Mouse (Mus musculus): ENCODE measurements around the gene Adamts4. TPM values are rescaled to one million over a fixed set of nuclear protein-coding genes. Genes with fewer than 3 reads are reported as not detected.

Adamts4 gene
- total RNA-seq (2023), result not detected

DNA sequence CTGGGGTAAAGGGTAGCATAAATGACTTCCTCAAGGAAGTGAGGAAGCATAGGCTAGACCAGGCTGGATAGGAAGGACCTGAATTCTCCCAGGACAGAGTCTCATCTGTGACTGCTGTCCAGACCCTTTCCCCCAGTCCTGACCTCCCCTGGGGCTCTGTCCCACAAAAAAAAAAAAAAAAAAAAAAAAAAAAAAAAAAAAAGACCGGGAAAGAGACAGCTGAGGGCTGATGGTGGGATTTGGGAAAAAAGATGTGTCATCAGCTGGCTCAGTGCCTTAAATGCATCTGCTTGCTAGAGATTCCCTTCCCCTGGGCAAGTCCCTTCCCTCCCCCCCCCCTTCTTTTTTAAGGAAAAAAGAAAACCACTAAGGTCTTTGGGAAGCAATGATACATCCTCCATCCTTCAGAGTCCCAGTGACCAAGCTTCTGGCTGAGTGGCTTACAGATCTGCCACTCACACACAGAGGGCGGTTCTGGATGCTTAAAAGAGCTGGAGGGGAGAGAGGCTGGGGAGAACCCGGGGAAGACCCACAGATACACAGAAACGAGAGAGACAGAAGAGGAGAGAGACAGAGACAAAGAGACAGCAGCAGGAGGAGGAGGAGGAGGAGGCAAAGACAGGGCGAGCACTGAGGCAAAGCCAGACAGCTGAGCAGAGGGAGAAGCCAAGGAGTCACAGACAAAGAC lies at the start of gene Adamts4:
Gene Adamts4 (plus strand): TSS at position 509 of the 688 bp plus-strand sequence.

DNA sequence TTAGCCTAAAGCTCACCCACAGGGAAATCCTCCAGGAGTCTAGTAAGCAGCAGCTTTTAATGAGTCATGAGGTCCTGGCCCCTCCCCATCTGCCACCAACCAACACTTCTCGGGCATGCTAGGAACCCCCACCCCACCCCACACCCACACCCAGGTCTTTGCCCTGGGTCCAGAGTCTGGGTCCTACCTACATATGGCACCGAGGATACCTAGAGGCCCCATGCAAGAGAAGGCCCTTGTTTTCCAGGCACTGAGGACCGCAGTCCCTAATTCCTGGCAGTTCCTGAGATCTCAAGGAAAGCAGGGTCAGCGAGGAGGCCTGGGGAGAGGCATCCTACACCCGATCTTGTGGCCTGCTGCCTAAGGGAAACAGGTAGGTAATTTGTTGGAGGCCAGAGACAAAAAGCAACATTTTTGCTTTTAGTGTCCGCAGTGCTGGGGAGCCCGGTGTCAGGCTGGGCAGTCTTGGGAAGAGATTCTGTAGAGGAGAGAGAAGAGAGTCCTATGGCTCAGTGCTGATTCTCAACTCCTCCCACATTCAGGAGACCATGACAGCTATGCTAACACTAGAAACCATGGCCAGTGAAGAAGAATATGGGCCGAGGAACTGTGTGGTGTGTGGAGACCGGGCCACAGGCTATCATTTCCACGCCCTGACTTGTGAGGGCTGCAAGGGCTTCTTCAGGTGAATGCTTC lies 36.3 kb upstream of the Adamts4 start, which contains the start of gene Nr1i3:
Gene Nr1i3 (plus strand): TSS at position 170 of the 696 bp plus-strand sequence.

GRCm38 (mm10) chr1:171222238-171223155 lies 27.7 kb upstream of the Adamts4 start, which contains the start of gene Tomm40l:
Tomm40l (minus strand) TSS chr1:171222514.

GRCm38 (mm10) chr1:171224857-171225256 lies 25.4 kb upstream of the Adamts4 start, which contains the start of gene Apoa2:
Apoa2 (plus strand) TSS chr1:171225054.

GRCm38 (mm10) chr1:171234126-171234525 lies 16.1 kb upstream of the Adamts4 start, which contains the start of gene Fcer1g:
Fcer1g (minus strand) TSS chr1:171234365.

GRCm38 (mm10) chr1:171250680-171251593 lies 716 bp downstream of the Adamts4 start, which contains the start of gene Ndufs2:
Ndufs2 (minus strand) TSS chr1:171251388.

GRCm38 (mm10) chr1:171269848-171270572 lies 19.8 kb downstream of the Adamts4 start, which contains the start of gene B4galt3:
B4galt3 (plus strand) TSS chr1:171270328.

DNA sequence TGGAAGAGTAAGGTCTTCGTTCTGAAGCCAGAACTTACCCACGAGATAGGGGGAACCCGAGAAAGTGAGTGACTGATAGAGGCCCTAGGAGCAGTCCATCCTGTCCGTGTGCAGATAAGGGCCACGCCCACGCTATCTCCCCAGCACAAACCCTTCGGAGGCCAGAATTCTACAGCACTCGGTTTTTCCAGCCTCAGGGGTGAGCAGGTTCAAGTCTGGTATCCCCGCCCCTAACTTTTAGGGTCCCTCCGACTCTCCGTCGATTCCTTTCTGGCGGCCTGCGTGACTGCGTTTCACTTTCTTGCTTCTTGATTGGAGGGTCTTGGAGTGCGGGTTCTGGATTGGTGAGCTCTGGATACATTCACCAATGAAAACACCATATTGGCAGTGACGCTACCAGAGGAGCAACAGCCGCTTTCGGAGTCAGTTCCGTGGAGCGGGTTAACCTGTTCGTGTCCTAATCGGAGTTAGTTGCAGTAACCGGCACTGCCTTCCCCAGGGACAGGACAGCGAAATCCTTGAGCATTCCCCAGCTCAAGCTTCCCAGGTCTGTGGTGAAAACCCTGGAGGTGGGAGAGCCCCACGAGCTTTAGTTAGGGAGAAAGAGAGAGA lies 30.8 kb downstream of the Adamts4 start, which contains the start of gene Ppox:
Gene Ppox (minus strand): TSS at position 271 of the 612 bp plus-strand sequence.

DNA sequence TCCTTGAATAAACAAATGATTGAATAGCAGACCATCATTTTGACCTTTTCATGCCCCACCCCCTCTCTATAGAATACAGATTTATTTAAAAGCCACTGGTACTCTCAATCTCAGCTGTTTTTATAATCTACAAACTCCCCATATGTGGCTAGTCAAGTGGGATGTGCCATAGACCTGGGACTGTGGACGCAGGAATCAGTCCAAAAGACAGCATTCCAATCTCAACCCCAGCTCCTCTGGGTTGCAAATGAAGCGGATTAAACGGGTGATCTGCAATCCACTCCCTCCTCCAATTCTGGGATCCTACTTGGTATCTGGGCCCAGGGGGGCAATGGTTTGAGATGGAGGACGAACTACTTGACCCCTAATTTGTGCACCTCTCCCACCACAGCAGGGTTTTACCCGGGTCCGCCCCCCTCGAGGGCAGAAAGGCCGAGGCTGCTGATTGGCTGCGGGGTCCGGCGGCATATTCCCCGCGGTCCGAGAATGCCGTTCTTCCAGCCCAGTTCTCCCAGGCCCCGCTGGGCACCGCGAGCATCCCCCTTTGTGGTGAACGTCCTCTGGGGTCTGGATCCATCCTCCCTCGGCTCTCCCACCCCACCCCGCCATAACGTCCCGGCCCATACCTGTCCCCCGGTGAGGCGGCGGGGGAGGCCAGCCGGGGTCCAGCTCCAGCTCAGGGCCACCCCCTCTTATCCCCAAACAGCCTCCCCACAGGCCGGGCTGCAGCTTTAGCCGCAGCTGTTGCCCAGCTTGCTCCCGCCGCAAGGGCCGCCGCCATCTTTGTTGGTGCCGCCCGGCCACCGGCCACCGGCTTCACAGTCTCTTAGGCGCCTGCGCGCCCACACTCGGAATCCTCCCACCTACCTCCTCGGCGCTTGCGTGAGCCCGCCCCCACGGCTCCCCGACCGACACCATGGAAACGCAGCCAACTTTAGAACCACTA lies 37.2 kb downstream of the Adamts4 start, which contains the start of gene Usp21:
Gene Usp21 (minus strand): TSS at position 856 of the 946 bp plus-strand sequence.

DNA sequence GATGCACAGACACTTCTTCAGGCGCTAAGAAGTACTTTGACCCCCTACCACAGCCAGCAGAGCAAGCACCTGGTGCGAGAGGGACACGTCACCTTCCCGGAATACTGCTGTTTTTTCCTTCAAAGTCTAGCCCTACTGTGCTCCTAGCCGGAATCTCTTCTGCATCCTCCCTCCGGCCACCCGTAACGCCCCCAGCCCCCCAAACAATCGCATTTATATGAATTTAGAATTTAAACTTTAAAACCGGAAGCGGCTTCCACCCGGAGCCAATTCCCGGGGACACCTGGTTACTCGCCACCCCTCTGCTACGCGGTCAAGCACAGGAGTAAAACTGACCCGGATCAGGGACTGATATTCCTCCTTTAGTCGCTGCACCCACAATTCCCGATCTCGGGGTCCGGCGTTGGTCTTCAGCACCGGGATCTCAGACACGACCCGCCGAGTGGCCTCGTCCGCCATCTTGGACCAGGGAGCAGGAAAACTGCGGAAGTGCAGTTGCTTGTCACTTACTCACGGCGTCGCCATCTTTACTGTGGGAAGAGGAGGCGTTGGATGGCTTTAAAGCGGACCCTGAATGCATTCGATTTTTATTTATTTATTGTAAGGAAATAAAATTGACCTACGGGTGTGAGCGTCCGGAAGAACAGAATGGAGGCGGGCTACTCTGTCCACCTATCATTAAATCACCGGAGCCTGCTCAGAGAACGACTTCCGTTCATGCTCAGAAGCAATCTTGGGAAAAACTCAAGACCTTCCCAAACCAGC lies 44.3 kb downstream of the Adamts4 start, which contains the start of gene Ufc1:
Gene Ufc1 (minus strand): TSS at position 727 of the 765 bp plus-strand sequence.

Other genes with a start within 250 kb of the Adamts4 start
- gene Fcgr4, start 231.5 kb upstream of the Adamts4 start, total RNA-seq (2023), result 10 to 100 TPM; 75.9 to 81.5 TPM
- gene Fcgr3, start 185.5 kb upstream of the Adamts4 start, total RNA-seq (2023), result 100 to 1,000 TPM; 411 to 427 TPM
- gene Cfap126, start 136.5 kb upstream of the Adamts4 start, total RNA-seq (2023), result under 1 TPM; 0.67 to 0.73 TPM
- gene Sdhc, start 99.8 kb upstream of the Adamts4 start, total RNA-seq (2023), result 100 to 1,000 TPM in 1 of 2 experiments, 10 to 100 TPM in 1; 76.6 to 106 TPM
- not detected for gene Mpz, start 99.7 kb upstream of the Adamts4 start, total RNA-seq (2023)
- gene Pcp4l1, start 54.2 kb upstream of the Adamts4 start, total RNA-seq (2023), result 1 to 10 TPM in 1 of 2 experiments, under 1 TPM in 1; 0.29 to 1.4 TPM
- gene Nr1i3, start 36.5 kb upstream of the Adamts4 start, total RNA-seq (2023), result not detected
- 10 to 100 TPM; 11.9 to 16.4 TPM for gene Tomm40l, start 27.9 kb upstream of the Adamts4 start, total RNA-seq (2023)
- under 1 TPM in 1 of 2 experiments, not detected in 1; 0.89 TPM for gene Apoa2, start 25.4 kb upstream of the Adamts4 start, total RNA-seq (2023)
- 1,000 to 10,000 TPM; 1,085 to 1,124 TPM for gene Fcer1g, start 16.1 kb upstream of the Adamts4 start, total RNA-seq (2023)
- 10 to 100 TPM; 84.6 to 99.7 TPM for gene Ndufs2, start 967 bp downstream of the Adamts4 start, total RNA-seq (2023)
- gene B4galt3, start 19.9 kb downstream of the Adamts4 start, total RNA-seq (2023), result 100 to 1,000 TPM; 120 to 134 TPM
- 10 to 100 TPM; 69.2 to 78.0 TPM for gene Ppox, start 30.8 kb downstream of the Adamts4 start, total RNA-seq (2023)
- 10 to 100 TPM; 29.5 to 31.1 TPM for gene Usp21, start 37.6 kb downstream of the Adamts4 start, total RNA-seq (2023)
- gene Ufc1, start 44.6 kb downstream of the Adamts4 start, total RNA-seq (2023), result 10 to 100 TPM; 47.2 to 51.2 TPM
- 10 to 100 TPM; 23.5 to 25.8 TPM for gene Dedd, start 78.7 kb downstream of the Adamts4 start, total RNA-seq (2023)
- 10 to 100 TPM; 18.9 to 24.2 TPM for gene Nit1, start 95.2 kb downstream of the Adamts4 start, total RNA-seq (2023)
- gene Pfdn2, start 95.2 kb downstream of the Adamts4 start, total RNA-seq (2023), result 10 to 100 TPM; 27.1 to 34.4 TPM
- under 1 TPM; 0.22 to 0.40 TPM for gene Klhdc9, start 110.4 kb downstream of the Adamts4 start, total RNA-seq (2023)
- gene Nectin4, start 119.7 kb downstream of the Adamts4 start, total RNA-seq (2023), result 1 to 10 TPM; 2.0 to 2.2 TPM
- gene Arhgap30, start 138.5 kb downstream of the Adamts4 start, total RNA-seq (2023), result 100 to 1,000 TPM; 245 to 251 TPM
- gene Usf1, start 160.9 kb downstream of the Adamts4 start, total RNA-seq (2023), result 100 to 1,000 TPM in 1 of 2 experiments, 10 to 100 TPM in 1; 85.6 to 108 TPM
- gene Tstd1, start 168.5 kb downstream of the Adamts4 start, total RNA-seq (2023), result 1 to 10 TPM; 4.4 TPM
- under 1 TPM; 0.20 to 0.31 TPM for gene F11r, start 187.1 kb downstream of the Adamts4 start, total RNA-seq (2023)